Mouse (Mus musculus) midbrain, embryonic 13.5 days (tissue): ENCODE results near the gene Gm28374. TPM values are rescaled to one million over a fixed set of nuclear protein-coding genes. Genes with fewer than 3 reads are reported as not detected.

ENCODE experiments used
- ATAC-seq: fragments of 200-750 bp; cut with Nextera tagmentation; 2 replicates; pipeline ENCODE4 v1.8.0; 2017; ENCODE audit warnings: mild to moderate bottlenecking, moderate TSS enrichment, moderate library complexity
- H3K27ac ChIP-seq: fragments of 300-500 bp; sonication (generic); 2 replicates; pipeline ENCODE4 v1.5.1; 2015; ENCODE audit warnings: inconsistent platforms, mild to moderate bottlenecking, moderate library complexity
- H3K27me3 ChIP-seq: fragments of 300-500 bp; sonication (generic); 2 replicates; pipeline ENCODE4 v1.6.1; 2015; ENCODE audit warnings: mild to moderate bottlenecking, inconsistent platforms
- H3K36me3 ChIP-seq: fragments of 300-500 bp; sonication (generic); 2 replicates; pipeline ENCODE4 v1.6.1; 2015; ENCODE audit warnings: mild to moderate bottlenecking, inconsistent platforms
- H3K4me1 ChIP-seq: fragments of 300-500 bp; sonication (generic); replicated peaks from 2 replicates; pipeline ENCODE4 v1.6.1; 2015; ENCODE audit warnings: inconsistent platforms
- H3K4me2 ChIP-seq: fragments of 300-500 bp; sonication (generic); replicated peaks from 2 replicates; pipeline ENCODE4 v1.6.1; 2015; ENCODE audit warnings: moderate library complexity, mild to moderate bottlenecking, inconsistent platforms
- H3K4me3 ChIP-seq: fragments of 300-500 bp; sonication (generic); replicated peaks from 2 replicates; pipeline ENCODE4 v1.5.1; 2015; ENCODE audit warnings: mild to moderate bottlenecking, inconsistent platforms
- H3K9ac ChIP-seq: fragments of 300-500 bp; sonication (generic); replicated peaks from 2 replicates; pipeline ENCODE4 v1.6.1; 2015; ENCODE audit warnings: mild to moderate bottlenecking, inconsistent platforms
- H3K9me3 ChIP-seq: fragments of 300-500 bp; sonication (generic); 2 replicates; pipeline ENCODE4 v1.6.1; 2016; ENCODE audit warnings: mild to moderate bottlenecking, inconsistent platforms
- WGBS: fragments of 180-500 bp; shearing (Covaris S2); methylation state at CpG from one replicate; pipeline ENCODE4 v1.1.7; 2015; 5-methylcytosine and 5-hydroxymethylcytosine counted together
- polyA plus RNA-seq: library from polyadenylated mRNA; unstranded; fragments of >200 nt; fragmentation: Nextera tagmentation; extraction: Ambion mirVana; gene quantifications from 2 replicates; pipeline ENCODE4 v1.2.1, GENCODE M21; 2015

Gm28374 gene
- polyA plus RNA-seq, 1 experiment from 2014 or later: 2.4 TPM

DNA sequence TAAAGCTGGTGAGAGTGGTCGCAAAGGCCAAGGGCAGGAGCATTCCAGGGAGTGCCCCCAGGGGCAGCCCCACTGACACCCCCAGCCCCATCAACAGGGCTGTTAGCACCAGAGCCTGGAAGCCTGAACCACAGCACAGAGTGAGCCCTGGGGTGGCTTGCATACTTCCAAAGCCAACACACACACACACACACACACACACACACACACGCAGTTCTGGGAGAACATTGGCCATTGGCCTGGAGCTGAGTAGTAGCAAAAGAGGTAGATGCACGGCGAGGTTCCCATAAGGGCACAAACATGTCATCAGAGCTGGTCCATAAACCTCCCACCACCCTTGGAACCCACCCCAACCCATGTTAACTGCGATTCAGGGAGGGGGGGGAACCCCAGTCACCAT is 15.5 kb downstream of the Gm28374 start:
- Histone ChIP-seq H3K4me1 (peaks cover 54% of the 10 kb centered on the region), H3K36me3 (peaks cover 28% of the 10 kb centered on the region), H3K9ac (peak overlapping the region; percentile 84), H3K4me2 (peak overlapping the region; percentile 93), H3K27ac (peak overlapping the region; percentile 93), H3K4me3 (peak overlapping the region; percentile 62), H3K9me3 (no peaks in the 10 kb centered on the region), H3K27me3 (no peaks in the 10 kb centered on the region)
- peak; percentile 35 for ATAC-seq
- 43% methylated on average over 5 of the region's 5 CpGs for WGBS

DNA sequence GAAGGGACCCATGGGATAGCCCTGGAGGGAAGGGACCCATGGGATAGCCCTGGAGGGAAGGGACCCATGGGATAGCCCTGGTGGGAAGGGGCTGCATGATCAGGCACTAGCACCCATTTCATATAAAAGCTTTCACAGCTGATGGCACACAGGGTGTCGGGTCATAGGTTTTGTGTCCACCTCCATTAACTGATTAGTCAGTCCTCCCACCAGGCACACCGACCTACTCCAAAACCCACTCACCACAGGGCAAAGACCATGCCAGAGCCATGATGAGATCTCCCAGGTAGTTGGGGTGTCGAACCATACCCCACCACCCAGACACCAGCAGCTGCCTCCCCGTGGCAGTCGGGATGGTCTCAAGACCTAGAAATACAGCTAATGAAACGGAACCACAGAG is 19.0 kb downstream of the Gm28374 start:
- 93% methylated on average over 6 of the region's 6 CpGs for WGBS
- H3K4me1 ChIP-seq: peaks cover 65% of the 10 kb centered on the region

GRCm38 (mm10) chr19:6062418-6062817 is 19.6 kb downstream of the Gm28374 start:
- Histone ChIP-seq H3K9ac (peak overlapping the region; percentile 98), H3K27ac (0 out of 2 replicates have a peak overlapping the region, but pooled peaks have one; percentile 93), H3K4me3 (peak overlapping the region; percentile 91), H3K4me1 (peaks cover 59% of the 10 kb centered on the region), H3K4me2 (peak overlapping the region; percentile 99), H3K9me3 (no peaks in the 10 kb centered on the region), H3K27me3 (no peaks in the 10 kb centered on the region), H3K36me3 (peaks cover 10% of the 10 kb centered on the region)
- WGBS: 77% methylated on average over 5 of the region's 5 CpGs
- no peak for ATAC-seq

More for the DNA sequence above, 19.0 kb downstream of the Gm28374 start:
- ATAC-seq: no peak
- H3K27ac ChIP-seq: no peak overlapping the region
- H3K9ac ChIP-seq: peak overlapping the region; percentile 98
- peaks cover 10% of the 10 kb centered on the region for H3K36me3 ChIP-seq
- no peaks in the 10 kb centered on the region for H3K9me3 ChIP-seq
- peak overlapping the region; percentile 91; the same call in 1 of the 2 replicates for H3K4me3 ChIP-seq
- H3K4me2 ChIP-seq: peak overlapping the region; percentile 99
- no peaks in the 10 kb centered on the region for H3K27me3 ChIP-seq

DNA sequence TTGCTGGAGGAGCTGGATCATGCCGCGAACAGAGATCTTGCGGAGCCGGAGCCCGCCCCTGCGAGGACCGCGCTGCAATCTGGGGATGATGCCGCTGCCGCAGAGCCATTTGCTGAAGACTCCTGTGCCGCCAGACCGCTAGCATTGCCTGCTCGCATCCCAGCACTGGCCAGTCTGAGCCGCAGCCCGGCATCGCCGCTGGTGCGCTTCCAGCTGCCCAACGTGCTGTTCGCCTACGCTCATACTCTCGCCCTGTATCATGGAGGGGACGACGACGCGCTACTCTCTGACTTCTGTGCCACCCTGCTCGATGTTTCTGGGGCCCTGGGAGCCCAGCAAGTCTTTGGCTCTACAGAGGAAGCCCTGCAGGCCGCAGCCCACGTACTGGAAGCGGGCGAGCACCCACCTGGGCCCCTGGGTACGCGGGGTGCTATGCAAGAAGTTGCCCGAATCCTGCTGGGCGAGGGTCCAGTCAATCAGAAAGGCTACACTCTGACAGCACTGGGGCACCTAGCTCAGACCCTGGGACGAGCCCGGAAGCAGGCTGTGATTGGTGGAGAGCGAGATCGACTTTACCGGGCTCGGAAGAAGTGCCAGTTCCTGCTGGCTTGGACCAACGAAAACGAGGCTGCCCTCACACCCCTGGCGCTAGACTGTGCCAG is 20.3 kb downstream of the Gm28374 start:
- Histone ChIP-seq H3K4me1 (peaks cover 56% of the 10 kb centered on the region), H3K4me2 (peak overlapping the region; percentile 99), H3K27me3 (no peaks in the 10 kb centered on the region), H3K4me3 (peak overlapping the region; percentile 91), H3K9me3 (no peaks in the 10 kb centered on the region), H3K9ac (peak overlapping the region; percentile 98), H3K36me3 (peaks cover 10% of the 10 kb centered on the region), H3K27ac (peak overlapping the region; percentile 93)
- peak; percentile 12; the same call in 1 of the 2 replicates for ATAC-seq
- WGBS: 3% methylated on average over 44 of the region's 44 CpGs

GRCm38 (mm10) chr19:6061021-6061533 is 21.0 kb downstream of the Gm28374 start, which contains the start of gene Znhit2:
Gene Znhit2, plus strand, starts transcription at chr19:6061192.
- H3K9ac ChIP-seq: peak within 1 kb of the TSS; percentile 98
- no peaks in the 10 kb centered on the region for H3K27me3 ChIP-seq
- H3K4me1 ChIP-seq: peaks cover 56% of the 10 kb centered on the region
- peak within 1 kb of the TSS; percentile 93 for H3K27ac ChIP-seq
- H3K4me2 ChIP-seq: peak within 1 kb of the TSS; percentile 99
- under 1% methylated on average over 58 of the region's 58 CpGs for WGBS
- peak within 1 kb of the TSS; percentile 91 for H3K4me3 ChIP-seq
- peak; percentile 77 for ATAC-seq
- H3K36me3 ChIP-seq: peaks cover 10% of the 10 kb centered on the region
- no peaks in the 10 kb centered on the region for H3K9me3 ChIP-seq

GRCm38 (mm10) chr19:6058966-6059365 is 23.1 kb downstream of the Gm28374 start:
- no peak for ATAC-seq
- Histone ChIP-seq H3K4me2 (peak overlapping the region; percentile 86), H3K27me3 (no peaks in the 10 kb centered on the region), H3K36me3 (peaks cover 28% of the 10 kb centered on the region), H3K27ac (no peak overlapping the region), H3K9ac (peak overlapping the region; percentile 91), H3K4me3 (peak overlapping the region; percentile 81), H3K4me1 (peaks cover 51% of the 10 kb centered on the region), H3K9me3 (no peaks in the 10 kb centered on the region)
- WGBS: 82% methylated on average over 5 of the region's 5 CpGs

- Histone ChIP-seq H3K4me1 (peaks cover 46% of the 10 kb centered on the region), H3K4me3 (peak overlapping the region; percentile 81), H3K9ac (peak overlapping the region; percentile 91), H3K27ac (no peak overlapping the region), H3K9me3 (no peaks in the 10 kb centered on the region), H3K4me2 (peak overlapping the region; percentile 86), H3K27me3 (no peaks in the 10 kb centered on the region), H3K36me3 (peaks cover 32% of the 10 kb centered on the region)
- WGBS: 35% methylated on average over 5 of the region's 5 CpGs
- 0 out of 2 replicates have a peak, but pooled peaks have one; percentile 0 for ATAC-seq
Observed at GRCm38 (mm10) chr19:6058513-6058912, 23.5 kb downstream of the Gm28374 start.

- under 1% methylated on average over 63 of the region's 63 CpGs for WGBS
- Histone ChIP-seq H3K9ac (peak within 1 kb of the TSS; percentile 91), H3K4me1 (peaks cover 36% of the 10 kb centered on the region), H3K27me3 (no peaks in the 10 kb centered on the region), H3K27ac (peak within 1 kb of the TSS; percentile 81), H3K4me3 (peak within 1 kb of the TSS; percentile 81), H3K4me2 (peak within 1 kb of the TSS; percentile 87), H3K9me3 (no peaks in the 10 kb centered on the region), H3K36me3 (peaks cover 43% of the 10 kb centered on the region)
- ATAC-seq: peak; percentile 88
Observed at GRCm38 (mm10) chr19:6057313-6058096, 24.6 kb downstream of the Gm28374 start, which contains the start of the genes Mrpl49 and Fau. Gene Mrpl49, minus strand, starts transcription at chr19:6057785. Gene Fau, plus strand, starts transcription at chr19:6057844.

GRCm38 (mm10) chr19:6056696-6057095 is 25.4 kb downstream of the Gm28374 start:
- peaks cover 51% of the 10 kb centered on the region for H3K36me3 ChIP-seq
- peak overlapping the region; percentile 87 for H3K4me2 ChIP-seq
- no peak overlapping the region for H3K27ac ChIP-seq
- H3K4me3 ChIP-seq: peak overlapping the region; percentile 81
- H3K4me1 ChIP-seq: peaks cover 28% of the 10 kb centered on the region
- ATAC-seq: no peak
- peak overlapping the region; percentile 78 for H3K9ac ChIP-seq
- 57% methylated on average over 4 of the region's 4 CpGs for WGBS
- no peaks in the 10 kb centered on the region for H3K9me3 ChIP-seq
- H3K27me3 ChIP-seq: no peaks in the 10 kb centered on the region

- Histone ChIP-seq H3K4me2 (no peak overlapping the region), H3K27me3 (no peaks in the 10 kb centered on the region), H3K9ac (no peak overlapping the region), H3K4me3 (no peak overlapping the region), H3K9me3 (no peaks in the 10 kb centered on the region), H3K4me1 (peaks cover 21% of the 10 kb centered on the region), H3K27ac (no peak overlapping the region), H3K36me3 (peaks cover 70% of the 10 kb centered on the region)
- WGBS: 89% methylated on average over 5 of the region's 5 CpGs
- ATAC-seq: no peak
Observed at GRCm38 (mm10) chr19:6054296-6054695, 27.8 kb downstream of the Gm28374 start.

DNA sequence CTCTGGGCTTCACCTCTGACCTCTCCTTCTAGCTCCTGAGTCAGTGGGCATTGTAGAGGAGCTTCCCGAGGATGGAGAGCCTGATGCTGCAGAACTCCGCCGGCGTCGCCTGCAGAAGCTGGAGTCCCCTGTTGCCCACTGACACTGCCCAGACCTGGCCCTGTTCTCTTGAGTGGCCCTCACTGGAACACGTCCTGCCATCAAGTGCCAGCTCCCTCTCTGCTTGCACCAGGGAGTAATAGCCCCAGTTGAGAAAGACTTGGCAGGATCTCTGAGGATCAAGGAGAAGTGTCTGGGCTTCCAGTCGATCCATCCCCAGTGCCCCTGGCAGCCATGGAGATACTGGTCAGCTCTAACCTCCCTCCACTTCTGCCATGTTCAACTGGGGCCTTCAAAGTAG is 29.5 kb downstream of the Gm28374 start:
- H3K36me3 ChIP-seq: peaks cover 77% of the 10 kb centered on the region
- no peak overlapping the region for H3K9ac ChIP-seq
- no peak for ATAC-seq
- WGBS: 84% methylated on average over 7 of the region's 7 CpGs
- H3K4me2 ChIP-seq: no peak overlapping the region
- H3K4me1 ChIP-seq: peaks cover 30% of the 10 kb centered on the region
- no peak overlapping the region for H3K27ac ChIP-seq
- no peak overlapping the region for H3K4me3 ChIP-seq
- no peaks in the 10 kb centered on the region for H3K27me3 ChIP-seq
- H3K9me3 ChIP-seq: no peaks in the 10 kb centered on the region
